Mouse (Mus musculus): ENCODE measurements around the gene Wipi2. TPM values are rescaled to one million over a fixed set of nuclear protein-coding genes. Genes with fewer than 3 reads are reported as not detected.

Gene Wipi2
- polyA plus RNA-seq, 1 experiment from 2014 or later, result 41.8 TPM

- no peak for ATAC-seq (replicated peaks; ENCODE audit: low FRiP score, low read depth)
- Histone ChIP-seq H3K36me3 (ENCODE audit: insufficient read depth, low read length) (no peaks in the 10 kb centered on the region), H3K4me3 (replicated peaks; ENCODE audit: low read depth, low read length) (no peak overlapping the region), H3K4me2 (ENCODE audit: low read length) (no peak overlapping the region), H3K4me1 (replicated peaks; ENCODE audit: insufficient read depth, low read length) (no peaks in the 10 kb centered on the region), H3K9ac (ENCODE audit: low read depth, low read length) (no peak overlapping the region), H3K27ac (no peak overlapping the region), H3K27me3 (ENCODE audit: insufficient read depth, low read length) (no peaks in the 10 kb centered on the region), H3K9me3 (replicated peaks; ENCODE audit: low read length) (no peaks in the 10 kb centered on the region)
- TF ChIP-seq CTCF (IDR thresholded peaks at IDR 0.05; ENCODE audit: low read depth), result peak; percentile 29; the same call in 1 of the 2 replicates
- 85% methylated on average over 5 of the region's 5 CpGs for WGBS
- no peak for DNase-seq (ENCODE audit: low spot score)
These were observed 84.9 kb downstream of the Wipi2 start for GRCm38 (mm10) chr5:142712373-142712772.

GRCm38 (mm10) chr5:142713966-142714365 lies 86.5 kb downstream of the Wipi2 start:
- Histone ChIP-seq H3K9me3 (replicated peaks; ENCODE audit: low read length) (no peaks in the 10 kb centered on the region), H3K4me1 (replicated peaks; ENCODE audit: insufficient read depth, low read length) (no peaks in the 10 kb centered on the region), H3K4me3 (replicated peaks; ENCODE audit: low read depth, low read length) (no peak overlapping the region), H3K4me2 (ENCODE audit: low read length) (no peak overlapping the region), H3K27ac (no peak overlapping the region), H3K9ac (ENCODE audit: low read depth, low read length) (no peak overlapping the region), H3K27me3 (ENCODE audit: insufficient read depth, low read length) (no peaks in the 10 kb centered on the region), H3K36me3 (ENCODE audit: insufficient read depth, low read length) (no peaks in the 10 kb centered on the region)
- ATAC-seq (replicated peaks; ENCODE audit: low FRiP score, low read depth) (no peak), DNase-seq (ENCODE audit: low spot score) (no peak)
- WGBS, result 89% methylated on average over 10 of the region's 10 CpGs
- no peak for TF ChIP-seq CTCF (IDR thresholded peaks at IDR 0.05; ENCODE audit: low read depth)

GRCm38 (mm10) chr5:142715059-142715458 lies 87.6 kb downstream of the Wipi2 start:
- 80% methylated on average over 9 of the region's 9 CpGs for WGBS
- TF ChIP-seq CTCF (IDR thresholded peaks at IDR 0.05; ENCODE audit: low read depth), result no peak
- Histone ChIP-seq H3K4me1 (replicated peaks; ENCODE audit: insufficient read depth, low read length) (no peaks in the 10 kb centered on the region), H3K4me2 (ENCODE audit: low read length) (no peak overlapping the region), H3K9ac (ENCODE audit: low read depth, low read length) (no peak overlapping the region), H3K9me3 (replicated peaks; ENCODE audit: low read length) (no peaks in the 10 kb centered on the region), H3K27ac (no peak overlapping the region), H3K27me3 (ENCODE audit: insufficient read depth, low read length) (no peaks in the 10 kb centered on the region), H3K36me3 (ENCODE audit: insufficient read depth, low read length) (no peaks in the 10 kb centered on the region), H3K4me3 (replicated peaks; ENCODE audit: low read depth, low read length) (no peak overlapping the region)
- DNase-seq (ENCODE audit: low spot score) (no peak), ATAC-seq (replicated peaks; ENCODE audit: low FRiP score, low read depth) (no peak)

GRCm38 (mm10) chr5:142716056-142716455 lies 88.6 kb downstream of the Wipi2 start:
- no peak for DNase-seq (ENCODE audit: low spot score)
- Histone ChIP-seq H3K4me1 (replicated peaks; ENCODE audit: insufficient read depth, low read length) (no peaks in the 10 kb centered on the region), H3K4me2 (ENCODE audit: low read length) (no peak overlapping the region), H3K27me3 (ENCODE audit: insufficient read depth, low read length) (no peaks in the 10 kb centered on the region), H3K9me3 (replicated peaks; ENCODE audit: low read length) (no peaks in the 10 kb centered on the region), H3K36me3 (ENCODE audit: insufficient read depth, low read length) (no peaks in the 10 kb centered on the region), H3K4me3 (replicated peaks; ENCODE audit: low read depth, low read length) (no peak overlapping the region), H3K27ac (no peak overlapping the region), H3K9ac (ENCODE audit: low read depth, low read length) (no peak overlapping the region)
- WGBS, result 83% methylated on average over 6 of the region's 6 CpGs
- ATAC-seq (replicated peaks; ENCODE audit: low FRiP score, low read depth), result no peak
- TF ChIP-seq CTCF (IDR thresholded peaks at IDR 0.05; ENCODE audit: low read depth), result no peak

- peak; percentile 77 for DNase-seq (ENCODE audit: low spot score)
- ATAC-seq (replicated peaks; ENCODE audit: low FRiP score, low read depth), result no peak; the same call in 1 of the 2 replicates
- Histone ChIP-seq H3K4me3 (replicated peaks; ENCODE audit: low read depth, low read length) (no peak overlapping the region), H3K27ac (no peak overlapping the region), H3K27me3 (ENCODE audit: insufficient read depth, low read length) (no peaks in the 10 kb centered on the region), H3K4me2 (ENCODE audit: low read length) (no peak overlapping the region), H3K9me3 (replicated peaks; ENCODE audit: low read length) (no peaks in the 10 kb centered on the region), H3K9ac (ENCODE audit: low read depth, low read length) (no peak overlapping the region), H3K4me1 (replicated peaks; ENCODE audit: insufficient read depth, low read length) (no peaks in the 10 kb centered on the region), H3K36me3 (ENCODE audit: insufficient read depth, low read length) (no peaks in the 10 kb centered on the region)
- 29% methylated on average over 4 of the region's 4 CpGs for WGBS
- TF ChIP-seq CTCF (IDR thresholded peaks at IDR 0.05; ENCODE audit: low read depth), result peak; percentile 96
These were observed 90.5 kb downstream of the Wipi2 start for GRCm38 (mm10) chr5:142718037-142718436.

- no peak for ATAC-seq (replicated peaks; ENCODE audit: low FRiP score, low read depth)
These were observed 91.0 kb downstream of the Wipi2 start for GRCm38 (mm10) chr5:142718486-142718885.

GRCm38 (mm10) chr5:142719897-142720296 lies 92.4 kb downstream of the Wipi2 start:
- 86% methylated on average over 13 of the region's 13 CpGs for WGBS
- H3K9ac ChIP-seq (ENCODE audit: low read depth, low read length), result no peak overlapping the region

More at GRCm38 (mm10) chr5:142718486-142718885, 91.0 kb downstream of the Wipi2 start:
- TF ChIP-seq CTCF (IDR thresholded peaks at IDR 0.05; ENCODE audit: low read depth), result no peak
- Histone ChIP-seq H3K27me3 (ENCODE audit: insufficient read depth, low read length) (no peaks in the 10 kb centered on the region), H3K9me3 (replicated peaks; ENCODE audit: low read length) (no peaks in the 10 kb centered on the region), H3K4me1 (replicated peaks; ENCODE audit: insufficient read depth, low read length) (no peaks in the 10 kb centered on the region), H3K4me3 (replicated peaks; ENCODE audit: low read depth, low read length) (no peak overlapping the region), H3K27ac (no peak overlapping the region), H3K9ac (ENCODE audit: low read depth, low read length) (no peak overlapping the region), H3K4me2 (ENCODE audit: low read length) (no peak overlapping the region), H3K36me3 (ENCODE audit: insufficient read depth, low read length) (no peaks in the 10 kb centered on the region)
- 47% methylated on average over 25 of the region's 25 CpGs for WGBS
- no peak for DNase-seq (ENCODE audit: low spot score)

More at GRCm38 (mm10) chr5:142719897-142720296, 92.4 kb downstream of the Wipi2 start:
- H3K27ac ChIP-seq, result no peak overlapping the region
- no peak overlapping the region for H3K4me3 ChIP-seq (replicated peaks; ENCODE audit: low read depth, low read length)
- no peaks in the 10 kb centered on the region for H3K9me3 ChIP-seq (replicated peaks; ENCODE audit: low read length)
- H3K4me1 ChIP-seq (replicated peaks; ENCODE audit: insufficient read depth, low read length), result no peaks in the 10 kb centered on the region
- H3K4me2 ChIP-seq (ENCODE audit: low read length), result no peak overlapping the region
- H3K36me3 ChIP-seq (ENCODE audit: insufficient read depth, low read length), result no peaks in the 10 kb centered on the region
- no peak for TF ChIP-seq CTCF (IDR thresholded peaks at IDR 0.05; ENCODE audit: low read depth)
- no peak for ATAC-seq (replicated peaks; ENCODE audit: low FRiP score, low read depth)
- no peaks in the 10 kb centered on the region for H3K27me3 ChIP-seq (ENCODE audit: insufficient read depth, low read length)
- no peak for DNase-seq (ENCODE audit: low spot score)

Other genes starting within 250 kb of the Wipi2 start
- gene Foxk1, start 226.2 kb upstream of the Wipi2 start, polyA plus RNA-seq (2015; fragmentation: Nextera tagmentation; extraction: Ambion mirVana), result 5.6 and 5.8 TPM in 2 replicates
- 6.4 and 8.8 TPM in 2 replicates for gene Ap5z1, start 163.8 kb upstream of the Wipi2 start, polyA plus RNA-seq (2015; fragmentation: Nextera tagmentation; extraction: Ambion mirVana)
- 0.04 and 0.14 TPM in 2 replicates for gene Papolb, start 97.6 kb upstream of the Wipi2 start, polyA plus RNA-seq (2015; fragmentation: Nextera tagmentation; extraction: Ambion mirVana)
- 0.61 and 1.2 TPM in 2 replicates for gene Radil, start 76.6 kb upstream of the Wipi2 start, polyA plus RNA-seq (2015; fragmentation: Nextera tagmentation; extraction: Ambion mirVana)
- 0.59 and 0.64 TPM in 2 replicates for gene Mmd2, start 18.9 kb upstream of the Wipi2 start, polyA plus RNA-seq (2015; fragmentation: Nextera tagmentation; extraction: Ambion mirVana)
- gene Slc29a4, start 64.8 kb downstream of the Wipi2 start, polyA plus RNA-seq (2015; fragmentation: Nextera tagmentation; extraction: Ambion mirVana), result 2.5 and 3.1 TPM in 2 replicates
- gene Tnrc18, start 190.0 kb downstream of the Wipi2 start, polyA plus RNA-seq (2015; fragmentation: Nextera tagmentation; extraction: Ambion mirVana), result 16.3 and 18.4 TPM in 2 replicates

All from kidney, postnatal 0 days (tissue).